Mouse (Mus musculus) gastrocnemius, adult 18-20 months (tissue): ENCODE measurements around the gene Camk2b. TPM values are rescaled to one million over a fixed set of nuclear protein-coding genes. Genes with fewer than 3 reads are reported as not detected.

Experiments used
- DNase-seq: peaks from one replicate; pipeline ENCODE4 v3.0.0; 2021; ENCODE audit warnings: low spot score
- total RNA-seq, 2 experiments: library from RNA; stranded (reverse); gene quantifications; 2 replicates each; pipeline ENCODE4 v1.2.3; 2021

Camk2b gene
- total RNA-seq, 2 experiments from 2014 or later = 149 to 185 TPM

DNA sequence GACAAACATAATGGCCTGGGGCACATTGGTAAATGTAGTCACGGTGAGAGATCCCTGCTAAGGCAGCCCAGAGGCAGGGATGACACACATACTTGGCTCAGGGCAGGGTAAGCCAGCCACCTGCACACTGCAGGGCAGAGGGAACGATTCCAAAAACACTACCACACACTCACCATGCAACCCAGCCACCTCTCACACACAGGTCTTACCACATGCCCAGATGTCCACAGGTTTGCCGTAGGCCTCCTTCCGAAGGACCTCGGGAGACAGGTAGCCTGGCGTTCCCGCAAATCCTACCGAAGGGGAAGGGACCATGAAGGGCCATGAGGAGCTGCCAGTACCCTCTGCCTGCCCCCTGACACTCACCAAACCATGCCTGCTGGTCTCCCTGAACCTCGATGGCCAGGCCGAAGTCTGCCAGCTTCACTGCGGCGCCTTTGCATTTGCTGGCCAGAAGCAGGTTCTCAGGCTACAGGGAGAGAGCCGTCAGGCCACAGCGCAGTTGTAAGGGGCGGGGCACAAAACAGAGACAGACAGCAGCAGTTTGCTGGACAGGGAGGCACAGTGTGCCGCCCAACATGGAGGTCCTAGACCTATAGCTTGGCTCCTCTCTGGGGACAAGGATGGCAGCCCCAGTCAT lies 76.1 kb downstream of the Camk2b start:
- no peak for DNase-seq

GRCm38 (mm10) chr11:5988126-5988525 lies 78.0 kb downstream of the Camk2b start:
- no peak for DNase-seq

GRCm38 (mm10) chr11:5983629-5984028 lies 82.5 kb downstream of the Camk2b start:
- no peak for DNase-seq

DNA sequence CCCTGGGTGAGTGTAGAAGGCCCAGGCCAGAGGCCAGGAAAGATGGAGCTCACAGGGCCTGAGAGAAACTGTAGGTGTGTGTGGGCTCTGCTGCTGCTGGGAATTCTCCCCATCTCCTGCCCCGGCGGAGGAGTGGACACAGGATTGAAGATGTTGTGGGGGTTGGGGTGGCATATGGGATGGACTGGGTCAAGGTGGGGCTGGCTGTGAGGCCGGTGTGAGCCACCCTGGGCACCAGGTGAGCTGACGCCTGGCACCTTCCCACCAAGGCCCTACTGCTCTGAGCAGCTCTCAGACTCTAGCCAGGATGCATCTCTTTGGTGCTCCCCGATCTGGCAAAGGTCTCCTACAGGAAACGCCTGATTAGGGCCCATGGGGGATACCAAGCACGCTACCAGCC lies 84.8 kb downstream of the Camk2b start:
- DNase-seq = no peak

DNA sequence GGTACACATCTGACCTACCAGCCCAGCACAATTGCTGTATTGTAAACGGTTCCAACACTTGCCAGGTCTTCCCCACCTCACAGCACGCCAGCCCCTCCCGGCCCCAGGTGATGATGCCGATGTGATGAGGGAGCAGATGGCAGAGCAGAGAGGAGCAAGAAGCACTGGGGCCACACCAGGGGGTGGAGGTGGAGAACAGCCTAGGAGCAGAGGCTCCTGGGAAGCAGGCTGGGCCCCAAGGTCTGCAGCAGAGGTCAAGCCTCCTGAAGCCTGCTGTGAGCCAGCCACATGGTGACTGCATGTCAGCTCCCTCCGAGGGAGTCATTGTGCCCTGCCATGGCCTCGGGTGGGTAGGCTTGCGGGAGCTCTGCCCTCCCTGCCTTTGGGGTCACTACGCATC lies 85.6 kb downstream of the Camk2b start:
- no peak for DNase-seq

DNA sequence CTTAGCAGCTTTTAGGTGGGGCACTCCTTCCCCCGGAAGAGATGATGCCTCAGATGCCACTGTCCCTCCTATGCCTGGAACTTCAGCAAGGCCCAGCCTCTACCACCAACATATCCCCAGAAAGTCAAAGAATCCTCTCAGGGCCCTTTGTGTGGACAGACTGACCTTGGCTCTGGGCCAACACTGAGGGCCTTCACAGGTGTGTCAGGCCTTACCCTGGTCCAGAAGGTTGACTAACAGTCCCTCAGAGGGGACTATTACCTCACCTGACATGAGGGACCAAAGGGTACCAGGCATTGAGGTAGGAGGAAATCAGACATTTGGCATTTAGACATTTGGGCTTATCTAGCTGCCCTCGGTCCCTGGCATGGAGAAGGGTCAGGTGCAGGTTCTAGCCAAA lies 86.1 kb downstream of the Camk2b start:
- no peak for DNase-seq

- no peak for DNase-seq
Measured at GRCm38 (mm10) chr11:5979088-5979487, 87.1 kb downstream of the Camk2b start.

GRCm38 (mm10) chr11:5976106-5976505 lies 90.1 kb downstream of the Camk2b start:
- DNase-seq = peak; percentile 74

- no peak for DNase-seq
Measured at GRCm38 (mm10) chr11:5975068-5975467, 91.1 kb downstream of the Camk2b start.

- DNase-seq = no peak
Measured at GRCm38 (mm10) chr11:5974053-5974452, 92.1 kb downstream of the Camk2b start.

DNA sequence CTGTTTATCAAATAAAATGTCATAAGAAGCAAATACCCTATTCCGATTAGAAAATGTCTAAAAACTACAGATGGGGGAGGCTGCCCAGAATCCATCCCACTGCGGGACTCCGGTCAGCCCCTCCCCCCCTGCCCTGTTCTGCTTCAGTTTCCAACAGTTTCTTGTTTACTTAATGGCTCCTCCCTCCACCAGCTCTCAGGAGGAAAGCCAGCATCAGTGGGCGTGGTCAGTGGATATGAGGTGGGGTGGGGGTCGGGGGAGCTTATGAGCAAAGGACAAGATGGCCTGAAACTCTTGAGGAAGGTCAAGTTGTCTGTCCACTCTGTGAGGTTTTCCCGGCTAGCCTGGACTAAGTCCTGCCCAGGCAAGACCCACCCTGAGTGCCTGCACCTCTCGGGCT lies 93.0 kb downstream of the Camk2b start:
- DNase-seq = no peak

GRCm38 (mm10) chr11:5971202-5971601 lies 95.0 kb downstream of the Camk2b start:
- DNase-seq = no peak

DNA sequence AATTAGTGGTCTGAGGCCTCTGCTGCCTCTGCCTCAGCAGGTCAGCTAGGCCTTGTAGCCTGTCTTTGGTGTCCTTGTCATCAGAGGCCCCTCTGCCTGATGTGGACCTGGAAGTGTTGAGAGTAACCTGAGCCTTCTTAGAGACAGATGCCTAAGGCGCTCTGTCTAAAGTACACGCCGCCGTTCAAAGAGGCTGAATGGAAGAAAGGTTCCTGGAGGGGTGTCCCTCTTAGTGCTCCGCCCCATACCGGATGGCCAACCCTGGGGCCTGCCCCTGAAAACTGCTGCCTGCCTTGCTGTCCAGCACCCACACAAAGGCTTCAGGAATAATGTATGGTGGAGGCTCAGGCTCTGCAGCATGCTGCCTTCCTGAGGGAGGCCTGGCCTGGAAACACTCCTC lies 97.9 kb downstream of the Camk2b start:
- no peak for DNase-seq

- no peak for DNase-seq
Measured at GRCm38 (mm10) chr11:5966751-5967150, 99.4 kb downstream of the Camk2b start.

- DNase-seq = no peak
Measured at GRCm38 (mm10) chr11:5965865-5966264, 100.3 kb downstream of the Camk2b start.

DNA sequence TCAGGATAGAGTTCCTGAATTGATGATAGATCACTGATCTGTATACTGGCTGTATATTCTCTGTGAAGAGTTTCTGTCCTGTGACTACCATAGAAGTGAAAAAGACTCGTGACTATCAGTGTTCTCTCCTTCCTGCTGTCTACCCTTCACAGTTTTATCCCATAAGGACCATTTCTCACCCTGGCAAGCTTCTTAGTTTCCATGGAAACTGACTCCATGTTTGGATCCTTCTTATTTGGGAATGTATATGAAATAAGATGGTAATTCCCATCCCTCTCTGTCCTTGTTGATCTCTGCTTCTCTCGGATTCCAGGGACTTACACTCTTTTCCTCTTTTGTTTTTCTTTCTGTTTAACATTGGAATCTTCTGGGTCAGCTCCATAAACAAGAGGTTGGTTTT lies 106.1 kb downstream of the Camk2b start:
- DNase-seq = no peak

- peak; percentile 97 for DNase-seq
Measured at GRCm38 (mm10) chr11:5955546-5956276, 110.5 kb downstream of the Camk2b start, which contains the start of gene Ykt6. Gene Ykt6 (plus strand): TSS chr11:5955693.

GRCm38 (mm10) chr11:5954965-5955504 lies 111.1 kb downstream of the Camk2b start:
- DNase-seq = no peak

DNA sequence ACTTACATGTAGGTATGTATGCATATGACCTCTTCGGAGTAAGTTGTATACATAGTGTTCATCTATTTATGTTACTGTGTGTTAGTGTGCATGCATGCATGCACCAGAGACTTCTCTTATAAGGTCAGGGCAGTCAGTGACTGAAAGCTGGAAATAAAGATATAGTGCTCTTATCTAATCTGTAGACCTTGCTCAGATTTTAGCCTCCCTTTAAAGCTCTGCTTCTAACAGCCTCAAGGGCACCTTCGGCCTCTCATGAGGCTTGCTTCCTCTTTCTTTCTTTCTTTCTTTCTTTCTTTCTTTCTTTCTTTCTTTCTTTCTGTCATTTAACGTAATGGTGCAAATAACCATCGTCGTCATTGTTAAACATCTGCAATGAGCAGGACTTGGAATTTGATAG lies 111.7 kb downstream of the Camk2b start:
- no peak for DNase-seq

DNA sequence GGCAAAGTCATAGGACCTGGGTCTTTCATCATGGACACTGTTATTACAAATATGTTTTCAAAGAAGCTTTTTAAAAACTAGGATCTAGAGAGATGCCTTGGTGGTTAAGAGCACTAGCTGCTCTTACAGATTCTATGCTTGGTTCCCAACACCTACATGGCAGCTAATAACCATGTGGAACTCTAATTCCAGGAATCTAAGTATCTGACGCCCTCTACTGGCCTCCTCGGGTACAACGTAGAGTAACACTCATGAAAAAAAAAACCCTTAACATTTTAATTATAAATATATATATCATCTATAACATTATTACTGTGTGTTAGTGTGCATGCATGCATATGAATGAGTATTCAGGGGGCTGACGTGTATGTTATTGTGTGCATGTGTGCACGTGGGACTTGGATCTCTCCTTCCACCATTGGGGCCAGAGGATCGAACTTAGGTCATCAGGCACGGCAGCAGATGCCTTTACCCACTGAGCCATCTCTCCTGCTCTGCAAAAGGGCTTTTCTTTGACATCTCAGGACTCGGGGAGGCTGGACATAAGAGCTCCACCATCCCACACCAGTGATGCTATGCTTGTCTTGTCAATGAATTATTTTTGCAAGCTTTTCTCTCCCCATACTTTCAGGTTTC lies 112.9 kb downstream of the Camk2b start:
- peak; percentile 24 for DNase-seq

DNA sequence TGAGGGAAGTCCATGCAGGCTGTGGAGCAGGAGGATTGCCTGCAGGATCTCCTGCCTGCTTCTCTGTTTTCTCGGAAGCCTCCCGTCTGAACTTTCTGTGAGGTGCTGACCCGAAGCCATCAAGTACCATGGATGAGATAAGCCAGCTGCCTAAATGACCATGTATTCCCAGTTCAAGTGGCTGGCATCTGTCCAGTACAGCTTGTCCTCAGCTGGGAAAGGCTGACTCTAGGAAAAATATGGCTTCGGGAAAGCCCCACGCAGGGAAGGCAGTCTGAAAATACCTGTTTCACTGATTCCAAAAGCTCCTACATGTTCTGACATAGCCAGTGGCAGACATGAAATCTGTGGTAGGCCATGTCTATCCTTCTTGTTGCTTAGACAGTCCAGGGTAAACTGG lies 113.7 kb downstream of the Camk2b start:
- peak; percentile 39 for DNase-seq

- no peak for DNase-seq
Measured at GRCm38 (mm10) chr11:5949586-5950352, 116.4 kb downstream of the Camk2b start, which contains the start of gene Gck. Gene Gck (minus strand): TSS chr11:5950081.
